Mouse (Mus musculus) olfactory bulb, adult 2 months (tissue): ENCODE data around the gene Dscam.

Source experiments
- CTCF ChIP-seq: fragments of 200-500 bp; IDR thresholded peaks from 2 replicates; pipeline ENCODE4 v1.5.1; 2012; ENCODE audit warnings: low read depth, mild to moderate bottlenecking, low read length, moderate library complexity; ENCODE audit not compliant: insufficient read depth
- POLR2A ChIP-seq: fragments of 200-500 bp; IDR thresholded peaks from 2 replicates; pipeline ENCODE4 v1.6.1; 2012; ENCODE audit warnings: mild to moderate bottlenecking, low read depth, low read length, moderate library complexity; ENCODE audit not compliant: insufficient read depth

DNA sequence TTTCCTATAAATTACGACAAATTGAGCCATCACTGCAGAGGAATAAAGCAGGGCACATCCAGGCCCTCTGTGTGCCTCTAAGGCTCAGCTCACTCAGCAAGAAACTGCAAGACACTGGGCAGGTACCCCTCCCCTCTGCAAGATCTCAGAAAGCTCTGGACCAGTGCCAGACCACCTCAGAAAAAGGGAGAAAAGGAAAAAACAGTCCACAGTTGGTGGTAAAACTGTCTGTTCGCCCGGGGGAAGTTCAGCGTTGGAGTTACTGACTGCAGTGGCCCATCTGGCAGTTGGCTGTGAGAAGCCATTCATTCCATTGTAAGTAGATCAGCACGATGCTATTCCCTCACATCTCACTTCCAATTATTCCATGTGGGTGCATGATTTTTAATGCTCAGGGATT, 39.4 kb upstream of the Dscam start:
- TF ChIP-seq CTCF (no peak), POLR2A (no peak)
